Mouse (Mus musculus) intestine, embryonic 14.5 days (tissue): ENCODE measurements around the gene Ssc4d. TPM values are rescaled to one million over a fixed set of nuclear protein-coding genes. Genes with fewer than 3 reads are reported as not detected.

Experiments used
- ATAC-seq: fragments of 200-750 bp; cut with Nextera tagmentation; replicated peaks from 2 replicates; pipeline ENCODE4 v1.8.0; 2017; ENCODE audit warnings: low read depth, moderate number of reproducible peaks, moderate TSS enrichment, moderate library complexity; ENCODE audit not compliant: low FRiP score, low TSS enrichment
- DNase-seq: peaks from one replicate; pipeline ENCODE4 v3.0.0-alpha.2; 2018; ENCODE audit warnings: low spot score
- H3K27ac ChIP-seq: fragments of 300-500 bp; sonication (generic); 2 replicates; pipeline ENCODE4 v1.5.1; 2014; ENCODE audit warnings: low read depth, mild to moderate bottlenecking, control low read depth
- H3K27me3 ChIP-seq: fragments of 300-500 bp; sonication (generic); replicated peaks from 2 replicates; pipeline ENCODE4 v1.6.1; 2014; ENCODE audit warnings: low read length, control low read depth; ENCODE audit not compliant: control insufficient read depth, insufficient read depth
- H3K36me3 ChIP-seq: fragments of 300-500 bp; sonication (generic); 2 replicates; pipeline ENCODE4 v1.6.1; 2014; ENCODE audit warnings: low read length, control low read depth; ENCODE audit not compliant: control insufficient read depth, insufficient read depth
- H3K4me1 ChIP-seq: fragments of 300-500 bp; sonication (generic); replicated peaks from 2 replicates; pipeline ENCODE4 v1.6.1; 2014; ENCODE audit warnings: low read length, control low read depth, mixed read lengths; ENCODE audit not compliant: control insufficient read depth, insufficient read depth
- H3K4me2 ChIP-seq: fragments of 300-500 bp; sonication (generic); 2 replicates; pipeline ENCODE4 v1.6.1; 2014; ENCODE audit warnings: low read length
- H3K4me3 ChIP-seq: fragments of 300-500 bp; sonication (generic); 2 replicates; pipeline ENCODE4 v1.5.1; 2014; ENCODE audit warnings: low read depth, low read length, control low read depth, mixed read lengths
- H3K9ac ChIP-seq: fragments of 300-500 bp; sonication (generic); 2 replicates; pipeline ENCODE4 v1.6.1; 2014; ENCODE audit warnings: mild to moderate bottlenecking, low read length
- H3K9me3 ChIP-seq: fragments of 300-500 bp; sonication (generic); 2 replicates; pipeline ENCODE4 v1.6.1; 2016; ENCODE audit warnings: low read length, control low read depth; ENCODE audit not compliant: control insufficient read depth
- WGBS: fragments of 180-500 bp; shearing (Covaris S2); extraction: QIAGEN DNeasy Blood & Tissue Kit; methylation state at CpG from one replicate; pipeline ENCODE4 v1.1.7; 2014; 5-methylcytosine and 5-hydroxymethylcytosine counted together
- polyA plus RNA-seq: library from polyadenylated mRNA; unstranded; fragments of >200 nt; fragmentation: Nextera tagmentation; extraction: Ambion mirVana; gene quantifications from 2 replicates; pipeline ENCODE4 v1.2.1, GENCODE M21; 2014

Ssc4d gene
- polyA plus RNA-seq, 1 experiment from 2014 or later = 2.9 TPM

- peak overlapping the region; percentile 35 for H3K4me3 ChIP-seq
- peak overlapping the region; percentile 86 for H3K27ac ChIP-seq
- H3K9ac ChIP-seq = peak overlapping the region; percentile 15
- H3K9me3 ChIP-seq = no peaks in the 10 kb centered on the region
- DNase-seq (peak; percentile 93), ATAC-seq (peak; percentile 83)
- H3K27me3 ChIP-seq = no peaks in the 10 kb centered on the region
- H3K36me3 ChIP-seq = no peaks in the 10 kb centered on the region
- peaks cover 12% of the 10 kb centered on the region for H3K4me1 ChIP-seq
- WGBS = 8% methylated on average over 28 of the region's 28 CpGs
- H3K4me2 ChIP-seq = peak overlapping the region; percentile 48
Observed at GRCm38 (mm10) chr5:135957207-135957974, 16.9 kb downstream of the Ssc4d start.

DNA sequence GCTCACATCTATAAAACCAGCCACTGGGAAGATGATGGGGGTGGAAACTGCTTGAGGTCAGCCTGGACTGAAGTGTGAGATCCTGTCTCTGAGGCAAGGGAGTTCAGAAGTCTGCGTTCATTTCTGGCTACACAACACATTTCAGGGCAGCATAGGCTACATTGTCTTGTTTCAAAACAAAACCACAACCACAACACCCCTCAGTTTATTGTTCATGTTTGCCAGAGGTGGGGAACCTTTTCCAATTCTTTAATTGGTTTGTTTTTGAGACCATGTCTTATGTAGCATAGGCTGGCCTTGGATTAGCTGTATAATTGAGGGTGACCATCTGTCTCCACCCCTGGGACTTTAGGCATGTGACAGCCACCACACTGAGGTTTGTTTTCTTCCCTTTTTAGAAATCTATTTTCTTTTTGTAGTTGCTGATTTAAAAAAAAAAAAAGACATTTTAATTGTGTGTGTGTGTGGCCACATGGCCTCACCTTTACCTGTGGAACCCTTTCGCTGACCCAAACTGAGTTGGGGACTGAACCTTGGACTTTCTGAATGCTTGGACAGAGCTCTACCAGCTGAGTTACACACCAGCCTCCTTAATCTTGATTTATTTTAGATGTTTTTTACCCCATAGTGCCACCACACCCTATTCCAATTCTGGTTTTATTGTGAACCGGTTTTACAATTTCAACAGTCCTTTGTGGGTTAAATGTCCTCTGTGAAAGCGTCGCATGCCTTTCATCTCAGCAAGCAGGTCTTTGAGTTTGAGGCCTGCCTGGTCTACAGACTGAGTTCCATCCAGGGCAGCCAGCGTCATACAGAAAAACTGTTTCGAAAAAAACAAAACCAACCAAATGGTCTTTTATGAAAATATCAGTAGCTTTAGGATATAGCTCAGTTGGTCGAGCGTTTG, 17.8 kb downstream of the Ssc4d start:
- Histone ChIP-seq H3K9me3 (no peaks in the 10 kb centered on the region), H3K36me3 (no peaks in the 10 kb centered on the region), H3K4me1 (peaks cover 9% of the 10 kb centered on the region), H3K27ac (peak overlapping the region; percentile 86), H3K4me3 (0 out of 2 replicates have a peak overlapping the region, but pooled peaks have one; percentile 15), H3K4me2 (peak overlapping the region; percentile 48), H3K9ac (no peak overlapping the region), H3K27me3 (no peaks in the 10 kb centered on the region)
- 83% methylated on average over 9 of the region's 9 CpGs for WGBS
- ATAC-seq (no peak), DNase-seq (no peak)

GRCm38 (mm10) chr5:135952830-135953229, 21.5 kb downstream of the Ssc4d start:
- Histone ChIP-seq H3K9me3 (no peaks in the 10 kb centered on the region), H3K4me2 (no peak overlapping the region), H3K9ac (no peak overlapping the region), H3K36me3 (no peaks in the 10 kb centered on the region), H3K27me3 (no peaks in the 10 kb centered on the region), H3K4me1 (peaks cover 6% of the 10 kb centered on the region), H3K4me3 (no peak overlapping the region), H3K27ac (no peak overlapping the region)
- 81% methylated on average over 2 of the region's 2 CpGs for WGBS
- DNase-seq (no peak), ATAC-seq (no peak)

DNA sequence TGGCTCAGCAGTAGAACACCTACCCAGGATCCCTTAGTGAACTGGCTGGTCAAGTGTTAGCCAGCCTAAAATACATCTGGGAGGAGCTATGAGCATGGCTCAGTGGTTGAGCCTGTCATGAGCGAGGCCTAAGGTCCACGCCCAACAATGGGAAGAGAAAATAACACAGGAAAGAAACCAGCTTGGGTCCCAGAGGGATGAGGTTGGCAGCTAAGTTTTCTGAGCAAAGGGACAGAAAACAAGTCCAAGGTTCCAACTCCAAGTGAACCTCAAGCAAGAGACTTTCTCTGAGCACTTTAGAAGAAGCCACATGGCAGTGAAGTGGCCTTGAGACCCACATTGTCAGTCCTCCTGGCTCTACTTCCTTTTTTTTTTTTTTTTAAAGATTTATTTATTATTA, 22.7 kb downstream of the Ssc4d start:
- ATAC-seq = no peak
- H3K4me3 ChIP-seq = no peak overlapping the region
- DNase-seq = no peak
- H3K9ac ChIP-seq = no peak overlapping the region
- H3K27me3 ChIP-seq = no peaks in the 10 kb centered on the region
- H3K4me2 ChIP-seq = no peak overlapping the region
- no peak overlapping the region for H3K27ac ChIP-seq
- H3K36me3 ChIP-seq = no peaks in the 10 kb centered on the region
- H3K9me3 ChIP-seq = no peaks in the 10 kb centered on the region
- 97% methylated on average over 2 of the region's 2 CpGs for WGBS
- no peaks in the 10 kb centered on the region; the same call in 1 of the 2 replicates for H3K4me1 ChIP-seq

DNA sequence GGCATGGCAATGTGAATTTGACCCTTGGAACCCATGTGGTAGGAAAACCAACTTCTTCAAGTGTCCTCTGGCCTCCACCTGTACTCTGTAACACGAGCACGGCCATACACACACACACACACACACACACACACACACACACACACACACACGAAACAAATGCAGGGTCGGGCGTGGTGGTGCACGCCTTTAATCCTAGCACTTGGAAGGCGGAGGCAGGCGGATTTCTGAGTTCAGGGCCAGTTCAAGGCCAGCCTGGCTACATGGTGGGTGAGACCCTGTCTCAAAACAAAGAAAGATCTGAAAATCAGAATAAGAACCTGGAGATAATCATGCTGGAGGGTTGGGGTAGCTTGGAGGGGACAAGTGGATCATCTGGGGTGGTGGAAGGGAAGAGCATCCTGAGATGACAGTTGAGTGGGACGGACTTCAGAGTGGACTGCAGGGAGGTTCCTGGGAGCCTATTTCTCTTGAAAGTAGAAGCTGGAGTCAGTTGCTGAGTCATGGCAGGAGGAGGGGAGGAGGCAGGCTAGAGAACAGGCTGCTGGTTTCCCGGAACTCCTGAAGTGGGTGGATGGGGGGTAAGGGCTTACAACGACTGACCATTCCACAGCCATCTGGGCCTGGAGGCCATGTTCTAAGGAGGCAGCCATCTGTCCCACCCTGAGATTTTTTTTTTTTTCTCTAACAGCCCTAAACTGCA, 23.5 kb downstream of the Ssc4d start:
- ATAC-seq (no peak), DNase-seq (no peak)
- Histone ChIP-seq H3K9me3 (no peaks in the 10 kb centered on the region), H3K36me3 (no peaks in the 10 kb centered on the region), H3K4me1 (0 out of 2 replicates have a peak, but pooled peaks cover 3% of the 10 kb centered on the region), H3K27ac (no peak overlapping the region), H3K9ac (no peak overlapping the region), H3K4me3 (no peak overlapping the region), H3K4me2 (no peak overlapping the region), H3K27me3 (no peaks in the 10 kb centered on the region)
- WGBS = 80% methylated on average over 11 of the region's 11 CpGs

- H3K9me3 ChIP-seq = no peaks in the 10 kb centered on the region
- H3K36me3 ChIP-seq = no peaks in the 10 kb centered on the region
- no peak overlapping the region for H3K4me3 ChIP-seq
- no peak overlapping the region for H3K4me2 ChIP-seq
- no peak overlapping the region for H3K9ac ChIP-seq
- no peaks in the 10 kb centered on the region for H3K27me3 ChIP-seq
- WGBS = 74% methylated on average over 5 of the region's 5 CpGs
- no peak for ATAC-seq
- DNase-seq = no peak
- H3K4me1 ChIP-seq = 0 out of 2 replicates have a peak, but pooled peaks cover 3% of the 10 kb centered on the region
- no peak overlapping the region for H3K27ac ChIP-seq
Observed at GRCm38 (mm10) chr5:135946621-135947020, 27.7 kb downstream of the Ssc4d start.

DNA sequence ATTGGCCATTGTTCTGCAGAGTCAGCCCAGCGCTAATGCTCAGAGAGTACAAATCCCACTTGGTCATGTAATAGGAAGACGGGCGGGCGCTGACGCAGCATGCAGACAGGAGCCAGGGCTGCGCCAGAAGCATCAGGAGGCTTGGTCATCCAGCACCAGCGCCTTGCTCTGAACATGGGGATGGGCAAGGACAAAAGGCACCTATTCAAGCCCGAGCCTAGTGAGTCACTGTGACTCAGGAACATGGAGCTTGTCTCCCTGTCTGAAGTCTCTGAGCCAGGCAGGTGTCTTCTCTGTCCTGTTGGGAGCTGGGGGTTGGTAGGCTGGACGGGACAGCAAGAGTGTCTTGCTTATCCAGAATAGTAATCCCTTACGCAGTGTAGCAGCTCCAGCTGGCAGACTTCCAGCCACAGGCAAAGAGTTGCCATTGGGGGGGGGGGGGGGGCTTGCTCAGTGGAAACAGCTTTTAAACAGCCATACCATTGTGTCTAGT, 28.4 kb downstream of the Ssc4d start:
- no peak overlapping the region for H3K9ac ChIP-seq
- no peaks in the 10 kb centered on the region for H3K27me3 ChIP-seq
- H3K9me3 ChIP-seq = no peaks in the 10 kb centered on the region
- DNase-seq = peak; percentile 59
- H3K4me3 ChIP-seq = no peak overlapping the region
- H3K4me1 ChIP-seq = 0 out of 2 replicates have a peak, but pooled peaks cover 3% of the 10 kb centered on the region
- 53% methylated on average over 10 of the region's 10 CpGs for WGBS
- H3K4me2 ChIP-seq = 0 out of 2 replicates have a peak overlapping the region, but pooled peaks have one; percentile 4
- H3K36me3 ChIP-seq = no peaks in the 10 kb centered on the region
- ATAC-seq = no peak
- H3K27ac ChIP-seq = no peak overlapping the region

- no peak overlapping the region for H3K4me2 ChIP-seq
- H3K9ac ChIP-seq = no peak overlapping the region
- ATAC-seq (no peak), DNase-seq (no peak)
- H3K36me3 ChIP-seq = no peaks in the 10 kb centered on the region
- 0 out of 2 replicates have a peak, but pooled peaks cover 3% of the 10 kb centered on the region for H3K4me1 ChIP-seq
- 67% methylated on average over 6 of the region's 6 CpGs for WGBS
- H3K27me3 ChIP-seq = no peaks in the 10 kb centered on the region
- no peak overlapping the region for H3K4me3 ChIP-seq
- no peaks in the 10 kb centered on the region for H3K9me3 ChIP-seq
- no peak overlapping the region for H3K27ac ChIP-seq
Observed at GRCm38 (mm10) chr5:135942710-135943109, 31.6 kb downstream of the Ssc4d start.
